Mouse (Mus musculus) neural tube, embryonic 11.5 days (tissue): ENCODE measurements around the gene Agtr2. TPM values are rescaled to one million over a fixed set of nuclear protein-coding genes. Genes with fewer than 3 reads are reported as not detected.
"Not testable (repeated sequence)": the region's sequence is repeated elsewhere in the genome, so short reads cannot be mapped to it uniquely, and the experiment has no call there.

Experiments used
- ATAC-seq: fragments of 200-750 bp; cut with Nextera tagmentation; 2 replicates; pipeline ENCODE4 v1.8.0; 2017; ENCODE audit warnings: moderate number of reproducible peaks, mild to moderate bottlenecking, moderate TSS enrichment, moderate library complexity; ENCODE audit not compliant: insufficient read depth, low FRiP score, low TSS enrichment
- DNase-seq: peaks from one replicate; pipeline ENCODE4 v3.0.0-alpha.2; 2015; ENCODE audit warnings: low spot score
- H3K27ac ChIP-seq: fragments of 300-500 bp; sonication (generic); 2 replicates; pipeline ENCODE4 v1.5.1; 2014; ENCODE audit warnings: low read depth, mild to moderate bottlenecking, low read length
- H3K27me3 ChIP-seq: fragments of 300-500 bp; sonication (generic); 2 replicates; pipeline ENCODE4 v1.6.1; 2014; ENCODE audit warnings: mild to moderate bottlenecking, low read length, mixed read lengths; ENCODE audit not compliant: control insufficient read depth, insufficient read depth
- H3K36me3 ChIP-seq: fragments of 300-500 bp; sonication (generic); 2 replicates; pipeline ENCODE4 v1.6.1; 2014; ENCODE audit warnings: mild to moderate bottlenecking, low read length, moderate library complexity, mixed read lengths; ENCODE audit not compliant: control insufficient read depth, insufficient read depth
- H3K4me1 ChIP-seq: fragments of 300-500 bp; sonication (generic); 2 replicates; pipeline ENCODE4 v1.6.1; 2014; ENCODE audit warnings: low read length, mixed read lengths; ENCODE audit not compliant: control insufficient read depth, insufficient read depth
- H3K4me2 ChIP-seq: fragments of 300-500 bp; sonication (generic); 2 replicates; pipeline ENCODE4 v1.6.1; 2014; ENCODE audit warnings: low read depth, mild to moderate bottlenecking, moderate library complexity
- H3K4me3 ChIP-seq: fragments of 300-500 bp; sonication (generic); 2 replicates; pipeline ENCODE4 v1.5.1; 2014; ENCODE audit warnings: low read depth, low read length
- H3K9ac ChIP-seq: fragments of 300-500 bp; sonication (generic); 2 replicates; pipeline ENCODE4 v1.6.1; 2014; ENCODE audit warnings: mild to moderate bottlenecking, low read length
- H3K9me3 ChIP-seq: fragments of 300-500 bp; sonication (generic); 2 replicates; pipeline ENCODE4 v1.6.1; 2016; ENCODE audit warnings: low read length; ENCODE audit not compliant: control insufficient read depth
- WGBS: fragments of 180-500 bp; shearing (Covaris S2); extraction: QIAGEN DNeasy Blood & Tissue Kit; methylation state at CpG from one replicate; pipeline ENCODE4 v1.1.7; 2014; 5-methylcytosine and 5-hydroxymethylcytosine counted together
- polyA plus RNA-seq: library from polyadenylated mRNA; unstranded; fragments of >200 nt; fragmentation: Nextera tagmentation; extraction: Ambion mirVana; gene quantifications from 2 replicates; pipeline ENCODE4 v1.2.1, GENCODE M21; 2014

Gene Agtr2
- polyA plus RNA-seq, result 4.3 and 7.0 TPM in 2 replicates

DNA sequence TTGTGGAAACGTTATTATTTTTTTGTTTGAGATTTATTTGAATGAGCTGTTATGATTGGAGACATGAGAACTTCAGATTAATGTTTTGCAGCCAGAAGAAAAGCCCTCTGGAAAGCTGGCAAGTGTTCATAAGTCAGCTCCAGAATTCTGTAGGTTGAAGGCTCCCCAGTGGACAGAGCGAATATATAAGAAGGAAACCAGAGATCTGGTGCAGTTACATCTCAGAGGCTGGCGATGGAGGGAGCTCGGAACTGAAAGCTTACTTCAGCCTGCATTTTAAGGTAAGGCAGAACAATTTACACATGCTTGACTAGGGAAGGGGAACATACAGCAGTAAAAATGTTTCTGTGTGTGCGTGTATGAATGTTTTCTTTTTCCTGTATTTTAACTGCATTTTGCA lies at the start of gene Agtr2:
Gene Agtr2, plus strand, starts transcription at position 131 of the 400 bp plus-strand sequence.
- 67% methylated on average over 5 of the region's 5 CpGs for WGBS

DNA sequence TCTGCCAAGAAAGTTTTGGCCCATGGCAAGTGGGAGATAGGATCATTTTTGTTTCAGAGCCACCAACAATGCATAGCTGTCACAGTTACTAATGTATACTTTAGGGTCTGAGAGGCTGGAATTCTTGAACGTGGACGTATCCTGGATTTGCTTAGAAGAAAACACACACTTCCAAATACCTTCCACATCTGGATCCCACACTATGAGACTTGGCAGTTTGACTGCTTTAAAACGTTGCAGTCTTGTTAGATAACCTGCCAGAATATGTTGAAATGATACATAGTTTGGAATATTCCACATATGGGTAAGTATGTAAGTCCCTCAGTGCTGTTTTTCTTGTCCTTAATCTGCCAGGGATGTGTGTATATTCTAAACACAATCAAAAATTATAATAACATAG lies 31.8 kb upstream of the Agtr2 start:
- H3K4me3 ChIP-seq, result no peak overlapping the region
- no peaks in the 10 kb centered on the region for H3K27me3 ChIP-seq
- no peak overlapping the region for H3K27ac ChIP-seq
- H3K9me3 ChIP-seq, result no peaks in the 10 kb centered on the region
- DNase-seq (no peak), ATAC-seq (no peak)
- no peaks in the 10 kb centered on the region for H3K4me1 ChIP-seq
- H3K4me2 ChIP-seq, result no peak overlapping the region
- H3K36me3 ChIP-seq, result no peaks in the 10 kb centered on the region
- H3K9ac ChIP-seq, result no peak overlapping the region
- 59% methylated on average over 3 of the region's 3 CpGs for WGBS

More for the DNA sequence above, at the start of gene Agtr2:
- Histone ChIP-seq H3K4me3 (no peak within 1 kb of the TSS), H3K4me1 (no peaks in the 10 kb centered on the region), H3K36me3 (no peaks in the 10 kb centered on the region), H3K27ac (no peak within 1 kb of the TSS), H3K9ac (no peak within 1 kb of the TSS), H3K4me2 (no peak within 1 kb of the TSS), H3K27me3 (no peaks in the 10 kb centered on the region), H3K9me3 (no peaks in the 10 kb centered on the region)
- ATAC-seq (no peak), DNase-seq (no peak)

- H3K36me3 ChIP-seq, result no peaks in the 10 kb centered on the region
- no peak overlapping the region for H3K9ac ChIP-seq
- WGBS, result 66% methylated on average over 2 of the region's 2 CpGs
- DNase-seq (no peak), ATAC-seq (no peak)
- no peaks in the 10 kb centered on the region for H3K9me3 ChIP-seq
- H3K4me1 ChIP-seq, result no peaks in the 10 kb centered on the region
- no peak overlapping the region for H3K27ac ChIP-seq
- H3K4me3 ChIP-seq, result no peak overlapping the region
- no peaks in the 10 kb centered on the region for H3K27me3 ChIP-seq
- H3K4me2 ChIP-seq, result no peak overlapping the region
Observed at GRCm38 (mm10) chrX:21488111-21488510, 3.8 kb downstream of the Agtr2 start.

DNA sequence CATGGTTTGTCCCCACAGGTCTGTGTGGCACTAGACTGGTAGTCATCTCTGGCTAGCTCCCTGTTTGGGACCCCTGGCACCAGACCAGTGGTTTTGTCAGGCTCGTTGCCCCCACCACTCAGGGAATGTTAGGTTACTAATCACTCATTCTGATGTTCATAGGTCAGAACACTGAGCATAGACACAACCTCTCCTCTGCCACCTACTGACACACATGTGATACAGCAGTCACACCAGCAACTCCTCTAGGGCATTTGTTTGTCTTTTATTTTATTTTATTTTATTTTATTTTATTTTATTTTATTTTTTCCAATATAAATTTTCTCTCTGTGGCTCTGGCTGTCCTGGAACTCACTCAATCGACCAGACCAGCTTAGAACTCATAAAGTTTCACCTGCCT lies 15.9 kb downstream of the Agtr2 start:
- H3K9me3 ChIP-seq, result no peaks in the 10 kb centered on the region
- no peak overlapping the region for H3K27ac ChIP-seq
- H3K36me3 ChIP-seq, result no peaks in the 10 kb centered on the region
- no peak overlapping the region for H3K4me2 ChIP-seq
- no peak overlapping the region for H3K9ac ChIP-seq
- DNase-seq (no peak), ATAC-seq (no peak)
- no peak overlapping the region for H3K4me3 ChIP-seq
- no peaks in the 10 kb centered on the region for H3K4me1 ChIP-seq
- WGBS, result 40% methylated on average over 2 of the region's 2 CpGs
- H3K27me3 ChIP-seq, result no peaks in the 10 kb centered on the region

- not testable (repeated sequence) for H3K9ac ChIP-seq, H3K9me3 ChIP-seq, H3K4me1 ChIP-seq, ATAC-seq, H3K36me3 ChIP-seq, H3K27ac ChIP-seq, H3K4me2 ChIP-seq, H3K4me3 ChIP-seq, H3K27me3 ChIP-seq
- DNase-seq, result peak; percentile 41
- 71% methylated on average over 2 of the region's 2 CpGs for WGBS
Observed at GRCm38 (mm10) chrX:21507333-21507732, 23.0 kb downstream of the Agtr2 start.

DNA sequence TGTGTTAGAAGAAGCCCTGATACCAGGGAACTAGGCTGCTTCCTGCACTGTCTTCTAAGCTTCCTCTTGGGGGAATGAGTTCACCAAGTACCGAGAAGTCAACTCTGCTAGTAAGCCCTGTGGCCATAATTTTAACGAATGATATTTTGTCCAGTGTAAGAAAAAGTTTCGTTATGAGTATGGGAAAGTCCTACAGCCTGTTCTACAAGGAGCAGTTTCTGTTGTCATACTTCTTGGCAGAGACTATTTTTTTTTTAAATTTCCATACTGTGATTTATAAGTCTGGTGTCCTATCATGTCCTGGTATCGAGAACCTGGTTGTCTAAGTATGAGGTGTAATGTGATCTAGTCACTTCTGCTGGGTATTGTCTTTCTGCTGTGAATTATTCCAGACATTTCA lies 38.2 kb downstream of the Agtr2 start:
- DNase-seq (no peak), ATAC-seq (no peak)
- no peaks in the 10 kb centered on the region for H3K27me3 ChIP-seq
- no peaks in the 10 kb centered on the region for H3K9me3 ChIP-seq
- H3K36me3 ChIP-seq, result no peaks in the 10 kb centered on the region
- H3K9ac ChIP-seq, result no peak overlapping the region
- H3K4me1 ChIP-seq, result no peaks in the 10 kb centered on the region
- no peak overlapping the region for H3K27ac ChIP-seq
- H3K4me3 ChIP-seq, result no peak overlapping the region
- WGBS, result 77% methylated on average over 4 of the region's 4 CpGs
- H3K4me2 ChIP-seq, result no peak overlapping the region

Other genes starting within 250 kb of the Agtr2 start
- 0.17 TPM in 1 of 2 replicates, not detected in the other for gene Slc6a14, start 230.4 kb downstream of the Agtr2 start, polyA plus RNA-seq